Mouse (Mus musculus) CD8-positive naive resting alpha-beta T cell, adult 57 days (primary cell): ENCODE data around the gene Taf1b. TPM values are rescaled to one million over a fixed set of nuclear protein-coding genes. Genes with fewer than 3 reads are reported as not detected.

Experiments
- total RNA-seq: library from RNA; stranded (reverse); gene quantifications from one replicate; pipeline ENCODE4 v1.2.4, GENCODE M21; 2023

Taf1b gene
- total RNA-seq, result 45.3 TPM

DNA sequence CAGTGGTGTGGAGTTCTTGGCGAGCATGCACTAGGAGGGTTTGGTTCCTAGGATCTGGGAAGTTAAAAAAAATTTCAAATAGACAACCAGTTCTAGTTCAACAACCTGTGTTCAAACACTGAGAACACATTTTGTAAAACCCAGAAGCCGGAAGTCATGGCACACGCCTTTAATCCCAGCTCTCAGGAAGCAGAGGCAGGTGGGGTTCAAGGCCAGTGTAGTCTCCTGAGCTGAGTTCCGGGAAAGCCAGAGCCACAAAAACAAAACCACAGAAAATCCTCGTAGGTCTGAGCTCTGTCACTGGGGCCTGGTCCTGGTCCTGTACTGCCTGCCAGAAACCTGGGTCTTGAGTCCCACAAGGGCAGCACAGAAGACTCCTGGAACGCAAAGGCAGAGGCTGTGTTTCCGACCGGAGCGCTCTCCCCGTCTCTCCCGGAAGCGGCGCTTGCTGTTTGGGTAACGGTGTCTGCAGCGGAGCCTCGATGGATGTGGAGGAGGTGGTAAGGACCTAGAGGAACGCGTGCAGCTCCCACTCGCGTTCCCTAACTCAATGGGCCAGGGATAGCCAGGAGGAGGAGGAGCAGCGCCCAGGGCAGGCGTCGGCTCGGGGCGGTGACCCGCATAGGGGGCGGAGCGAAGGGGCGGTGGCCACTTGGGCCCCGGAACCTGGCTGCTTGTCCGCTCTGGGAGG is at the start of gene Taf1b:
Gene Taf1b, plus strand, starts transcription at position 210 of the 691 bp plus-strand sequence.

DNA sequence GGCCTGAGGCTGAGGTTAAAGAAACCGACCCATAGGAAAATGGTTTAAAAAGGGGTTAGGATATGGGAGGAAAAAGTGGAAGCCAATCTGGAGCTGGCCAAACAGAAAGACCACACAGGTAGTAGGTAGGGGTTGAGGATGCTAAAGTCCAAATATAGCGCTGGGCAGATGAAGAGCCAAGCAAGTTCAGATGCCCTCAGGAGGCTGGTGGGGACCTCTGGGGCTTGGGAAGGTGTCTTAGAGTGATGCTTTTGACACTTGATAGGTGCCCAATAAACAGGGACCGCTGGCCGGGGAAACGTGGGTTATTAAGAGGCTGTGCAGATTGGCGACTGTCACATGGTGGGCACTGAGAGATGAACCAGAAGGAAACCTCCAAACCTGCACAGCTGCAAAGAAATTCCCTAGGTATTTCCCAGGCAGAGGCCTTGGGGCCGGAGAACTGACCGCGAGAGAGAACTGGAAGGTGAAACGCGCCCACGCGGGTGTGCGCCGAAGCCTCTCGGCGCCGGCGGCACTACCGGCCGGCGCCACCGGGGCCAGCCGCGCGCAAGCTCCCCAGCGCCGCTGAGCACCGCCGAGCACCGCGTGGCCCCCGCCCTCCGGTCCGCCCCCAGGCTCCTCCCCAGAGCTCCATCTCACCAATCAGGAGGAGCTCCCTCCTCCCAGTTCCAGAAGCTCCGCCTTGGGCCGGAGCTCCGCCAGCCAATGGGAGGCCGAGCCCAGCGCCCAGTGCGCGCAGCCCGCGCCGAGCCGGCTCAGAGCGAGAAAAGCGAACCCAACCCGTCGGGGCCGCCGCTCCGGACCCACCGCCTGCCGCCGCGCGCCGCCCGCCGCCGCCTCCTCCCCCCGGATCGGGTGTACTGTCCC is 73.6 kb downstream of the Taf1b start, which contains the start of gene Grhl1:
Gene Grhl1, plus strand, starts transcription at position 761 of the 870 bp plus-strand sequence.

Other genes starting within 250 kb of the Taf1b start
- gene Grhl1, start 73.9 kb downstream of the Taf1b start, total RNA-seq, result 0.89 TPM
- 30.5 TPM for gene Klf11, start 152.9 kb downstream of the Taf1b start, total RNA-seq
- not detected for gene Cys1, start 183.5 kb downstream of the Taf1b start, total RNA-seq
- 5.5 TPM for gene Rrm2, start 209.9 kb downstream of the Taf1b start, total RNA-seq